Mouse (Mus musculus) adrenal gland, postnatal 14 days (tissue): ENCODE measurements around the gene Tspoap1. TPM values are rescaled to one million over a fixed set of nuclear protein-coding genes. Genes with fewer than 3 reads are reported as not detected.
A peak's percentile ranks its signal among the peaks of the same experiment; 100 is the strongest.

Experiments used
- DNase-seq: peaks from one replicate; pipeline ENCODE4 v3.0.0; 2021; ENCODE audit warnings: mixed read lengths
- microRNA-seq, 2 experiments: library from miRNA; unstranded; fragments of <30 nt; microRNA quantifications; one replicate each; pipeline ENCODE4 v1.2.0; 2021
- total RNA-seq: library from RNA; stranded (reverse); gene quantifications from 2 replicates; pipeline ENCODE4 v1.2.3, GENCODE M21; 2021

Tspoap1 gene
- total RNA-seq, 1 experiment from 2014 or later: 2.8 TPM

DNA sequence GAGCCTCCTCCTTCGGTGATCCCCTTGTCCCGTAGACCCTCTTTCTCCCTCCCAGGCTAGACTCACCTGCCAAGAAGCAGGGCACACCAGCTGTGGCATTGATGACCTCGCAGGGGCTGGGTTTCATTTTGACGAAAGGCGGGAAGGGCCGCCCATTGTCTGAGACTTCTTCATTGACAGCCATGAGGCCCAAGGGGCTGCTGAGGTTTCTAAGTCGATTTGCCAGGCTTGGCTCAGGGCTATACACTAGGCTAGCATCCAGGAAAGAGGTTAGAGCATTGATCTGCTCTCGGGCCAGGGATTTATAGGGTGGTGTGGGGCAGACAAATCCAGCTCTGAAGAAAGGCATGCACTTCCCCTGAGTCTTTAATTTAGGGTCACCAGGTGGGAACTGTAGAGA, 54.5 kb downstream of the Tspoap1 start:
- DNase-seq: no peak

- DNase-seq: peak; percentile 57
These were observed 56.5 kb downstream of the Tspoap1 start for GRCm38 (mm10) chr11:87816707-87817442.

GRCm38 (mm10) chr11:87817443-87817773, 57.1 kb downstream of the Tspoap1 start:
- DNase-seq: no peak

DNA sequence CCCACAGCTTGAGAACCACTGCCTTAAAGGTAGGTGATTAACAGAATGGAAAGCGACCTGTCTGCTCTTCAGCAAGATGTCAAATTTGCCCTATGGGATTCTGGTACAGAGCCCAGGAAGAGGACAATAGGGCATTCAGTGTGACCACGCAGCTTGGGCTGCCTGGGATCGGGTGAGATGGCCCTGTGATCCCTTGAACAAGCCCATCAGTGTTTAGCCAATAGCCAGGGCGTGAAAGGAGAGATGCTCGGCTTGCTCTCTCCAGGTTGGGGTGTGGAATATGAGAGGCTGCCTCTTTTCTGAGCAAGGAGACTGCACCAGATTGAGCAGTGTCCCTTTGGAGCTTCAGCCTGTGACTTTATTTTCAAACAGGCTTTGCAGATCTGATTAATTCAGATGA, 61.2 kb downstream of the Tspoap1 start:
- no peak for DNase-seq

DNA sequence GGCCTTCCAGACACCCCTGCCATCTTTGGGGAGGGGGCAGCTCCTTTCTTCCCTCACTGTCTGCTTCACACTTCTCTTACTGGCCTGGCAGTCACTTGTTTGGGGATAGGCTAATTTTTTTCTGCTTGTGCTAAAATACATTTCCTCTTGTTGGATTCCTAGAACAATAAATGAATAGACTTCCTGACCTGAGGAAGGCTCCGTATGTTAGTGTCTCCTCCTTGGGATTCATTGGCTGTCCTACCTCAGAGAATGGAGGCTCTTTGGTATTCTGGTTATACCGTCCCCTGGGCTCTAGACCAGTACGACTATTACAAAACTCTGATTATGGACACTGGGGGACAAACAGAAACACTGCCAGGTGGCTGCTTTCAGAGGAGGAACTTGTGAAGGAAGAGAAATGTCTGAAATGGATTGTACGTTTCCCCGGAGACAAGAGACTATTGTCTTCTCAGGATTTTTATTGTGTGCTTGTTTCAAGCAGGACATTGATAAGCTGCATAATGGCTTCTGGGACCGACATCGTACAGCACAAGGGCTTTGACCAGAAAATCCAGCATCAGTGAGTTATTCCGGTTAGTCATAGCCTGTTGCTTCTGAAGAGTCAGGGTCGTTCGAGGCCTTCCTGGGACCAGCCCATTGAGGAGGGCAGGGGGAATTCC, 68.0 kb downstream of the Tspoap1 start, which contains the start of gene Lpo:
Gene Lpo, minus strand, starts transcription at position 51 of the 662 bp plus-strand sequence.
- no peak for DNase-seq

Small RNA genes within 50 kb of the gene (microRNA-seq; reads per million reads assigned to microRNA genes)
- 0 reads per million in 2 experiments for gene Mir142
- gene Mir142b: 0 reads per million in 2 experiments

Other genes with a start within 250 kb of the Tspoap1 start
- gene Gm11492, start 193.9 kb upstream of the Tspoap1 start, total RNA-seq: not detected in 2 replicates
- gene Sept4, start 191.6 kb upstream of the Tspoap1 start, total RNA-seq: 44.4 and 45.3 TPM in 2 replicates
- 23.7 and 27.7 TPM in 2 replicates for gene Mtmr4, start 168.4 kb upstream of the Tspoap1 start, total RNA-seq
- not detected in 2 replicates for gene Hsf5, start 143.4 kb upstream of the Tspoap1 start, total RNA-seq
- 5.7 and 6.4 TPM in 2 replicates for gene Rnf43, start 97.8 kb upstream of the Tspoap1 start, total RNA-seq
- 56.5 and 74.2 TPM in 2 replicates for gene Supt4a, start 23.0 kb upstream of the Tspoap1 start, total RNA-seq
- gene Mpo, start 33.0 kb downstream of the Tspoap1 start, total RNA-seq: 0.64 and 1.4 TPM in 2 replicates
- not detected in 2 replicates for gene Lpo, start 67.7 kb downstream of the Tspoap1 start, total RNA-seq
- 9.5 and 14.3 TPM in 2 replicates for gene Mks1, start 92.7 kb downstream of the Tspoap1 start, total RNA-seq
- gene Epx, start 115.0 kb downstream of the Tspoap1 start, total RNA-seq: 0.63 TPM in 1 of 2 replicates, not detected in the other
- not detected in 2 replicates for gene Olfr462, start 131.7 kb downstream of the Tspoap1 start, total RNA-seq
- gene Olfr463, start 136.8 kb downstream of the Tspoap1 start, total RNA-seq: not detected in 2 replicates
- not detected in 2 replicates for gene Olfr464, start 160.4 kb downstream of the Tspoap1 start, total RNA-seq
- gene Dynll2, start 227.0 kb downstream of the Tspoap1 start, total RNA-seq: 154 and 174 TPM in 2 replicates